Mouse (Mus musculus): ENCODE measurements around the gene Ptprr. TPM values are rescaled to one million over a fixed set of nuclear protein-coding genes. Genes with fewer than 3 reads are reported as not detected.

Ptprr gene
- polyA plus RNA-seq, 1 experiment, result not detected

- TF ChIP-seq POLR2A (IDR thresholded peaks at IDR 0.05; ENCODE audit: insufficient read depth, low read depth, low read length), result no peak
- TF ChIP-seq CTCF (IDR thresholded peaks at IDR 0.05; ENCODE audit: insufficient read depth, low read depth, low read length), result no peak
- 33% methylated on average over 3 of the region's 3 CpGs for WGBS
- Histone ChIP-seq H3K4me1 (ENCODE audit: control insufficient read depth, insufficient read depth, low read length) (no peaks in the 10 kb centered on the region), H3K4me3 (ENCODE audit: insufficient read depth, low read depth, low read length) (no peak overlapping the region), H3K27ac (ENCODE audit: insufficient read depth, low read depth, low read length) (no peak overlapping the region)
These were observed 194.1 kb downstream of the Ptprr start for GRCm38 (mm10) chr10:116212127-116212526.

GRCm38 (mm10) chr10:116220336-116221118, 202.5 kb downstream of the Ptprr start:
- TF ChIP-seq POLR2A (IDR thresholded peaks at IDR 0.05; ENCODE audit: insufficient read depth, low read depth, low read length) (no peak), CTCF (IDR thresholded peaks at IDR 0.05; ENCODE audit: insufficient read depth, low read depth, low read length) (no peak)
- no peak overlapping the region for H3K27ac ChIP-seq (ENCODE audit: insufficient read depth, low read depth, low read length)
- 79% methylated on average over 12 of the region's 12 CpGs for WGBS
- H3K4me3 ChIP-seq (ENCODE audit: insufficient read depth, low read depth, low read length), result no peak overlapping the region
- H3K4me1 ChIP-seq (ENCODE audit: control insufficient read depth, insufficient read depth, low read length), result no peaks in the 10 kb centered on the region

GRCm38 (mm10) chr10:116235299-116235698, 217.3 kb downstream of the Ptprr start:
- 72% methylated on average over 5 of the region's 5 CpGs for WGBS
- TF ChIP-seq POLR2A (IDR thresholded peaks at IDR 0.05; ENCODE audit: insufficient read depth, low read depth, low read length), result no peak
- TF ChIP-seq CTCF (IDR thresholded peaks at IDR 0.05; ENCODE audit: insufficient read depth, low read depth, low read length), result no peak
- Histone ChIP-seq H3K4me1 (ENCODE audit: control insufficient read depth, insufficient read depth, low read length) (no peaks in the 10 kb centered on the region), H3K4me3 (ENCODE audit: insufficient read depth, low read depth, low read length) (no peak overlapping the region), H3K27ac (ENCODE audit: insufficient read depth, low read depth, low read length) (no peak overlapping the region)

GRCm38 (mm10) chr10:116242200-116242599, 224.2 kb downstream of the Ptprr start:
- 47% methylated on average over 7 of the region's 7 CpGs for WGBS
- no peak overlapping the region for H3K4me3 ChIP-seq (ENCODE audit: insufficient read depth, low read depth, low read length)
- TF ChIP-seq CTCF (IDR thresholded peaks at IDR 0.05; ENCODE audit: insufficient read depth, low read depth, low read length) (no peak), POLR2A (IDR thresholded peaks at IDR 0.05; ENCODE audit: insufficient read depth, low read depth, low read length) (no peak)
- no peaks in the 10 kb centered on the region for H3K4me1 ChIP-seq (ENCODE audit: control insufficient read depth, insufficient read depth, low read length)
- H3K27ac ChIP-seq (ENCODE audit: insufficient read depth, low read depth, low read length), result no peak overlapping the region

- Histone ChIP-seq H3K27ac (ENCODE audit: insufficient read depth, low read depth, low read length) (no peak overlapping the region), H3K4me1 (ENCODE audit: control insufficient read depth, insufficient read depth, low read length) (no peaks in the 10 kb centered on the region), H3K4me3 (ENCODE audit: insufficient read depth, low read depth, low read length) (no peak overlapping the region)
- no peak for TF ChIP-seq CTCF (IDR thresholded peaks at IDR 0.05; ENCODE audit: insufficient read depth, low read depth, low read length)
- WGBS, result 76% methylated on average over 7 of the region's 7 CpGs
These were observed 225.4 kb downstream of the Ptprr start for GRCm38 (mm10) chr10:116243373-116243772.

- Histone ChIP-seq H3K4me1 (ENCODE audit: control insufficient read depth, insufficient read depth, low read length) (no peaks in the 10 kb centered on the region), H3K27ac (ENCODE audit: insufficient read depth, low read depth, low read length) (no peak overlapping the region), H3K4me3 (ENCODE audit: insufficient read depth, low read depth, low read length) (no peak overlapping the region)
- TF ChIP-seq CTCF (IDR thresholded peaks at IDR 0.05; ENCODE audit: insufficient read depth, low read depth, low read length), result no peak
- TF ChIP-seq POLR2A (IDR thresholded peaks at IDR 0.05; ENCODE audit: insufficient read depth, low read depth, low read length), result no peak
- 73% methylated on average over 2 of the region's 2 CpGs for WGBS
These were observed 227.6 kb downstream of the Ptprr start for GRCm38 (mm10) chr10:116245632-116246031.

- Histone ChIP-seq H3K4me3 (ENCODE audit: insufficient read depth, low read depth, low read length) (no peak overlapping the region), H3K27ac (ENCODE audit: insufficient read depth, low read depth, low read length) (no peak overlapping the region), H3K4me1 (ENCODE audit: control insufficient read depth, insufficient read depth, low read length) (peaks cover 2% of the 10 kb centered on the region; the same call in 1 of the 2 replicates)
- no peak for TF ChIP-seq CTCF (IDR thresholded peaks at IDR 0.05; ENCODE audit: insufficient read depth, low read depth, low read length)
- TF ChIP-seq POLR2A (IDR thresholded peaks at IDR 0.05; ENCODE audit: insufficient read depth, low read depth, low read length), result no peak
- 70% methylated on average over 7 of the region's 7 CpGs for WGBS
These were observed 234.7 kb downstream of the Ptprr start for GRCm38 (mm10) chr10:116252668-116253067.

GRCm38 (mm10) chr10:116253972-116254371, 236.0 kb downstream of the Ptprr start:
- no peak overlapping the region for H3K4me3 ChIP-seq (ENCODE audit: insufficient read depth, low read depth, low read length)
- H3K4me1 ChIP-seq (ENCODE audit: control insufficient read depth, insufficient read depth, low read length), result peaks cover 7% of the 10 kb centered on the region; the same call in 1 of the 2 replicates
- WGBS, result 84% methylated on average over 6 of the region's 6 CpGs
- no peak overlapping the region for H3K27ac ChIP-seq (ENCODE audit: insufficient read depth, low read depth, low read length)
- TF ChIP-seq CTCF (IDR thresholded peaks at IDR 0.05; ENCODE audit: insufficient read depth, low read depth, low read length), result no peak
- TF ChIP-seq POLR2A (IDR thresholded peaks at IDR 0.05; ENCODE audit: insufficient read depth, low read depth, low read length), result no peak

- 68% methylated on average over 4 of the region's 4 CpGs for WGBS
- H3K4me3 ChIP-seq (ENCODE audit: insufficient read depth, low read depth, low read length), result no peak overlapping the region
- H3K27ac ChIP-seq (ENCODE audit: insufficient read depth, low read depth, low read length), result 0 out of 2 replicates have a peak overlapping the region, but pooled peaks have one; percentile 21
- peaks cover 22% of the 10 kb centered on the region for H3K4me1 ChIP-seq (ENCODE audit: control insufficient read depth, insufficient read depth, low read length)
- TF ChIP-seq POLR2A (IDR thresholded peaks at IDR 0.05; ENCODE audit: insufficient read depth, low read depth, low read length), result no peak
- TF ChIP-seq CTCF (IDR thresholded peaks at IDR 0.05; ENCODE audit: insufficient read depth, low read depth, low read length), result no peak
These were observed 241.3 kb downstream of the Ptprr start for GRCm38 (mm10) chr10:116259298-116259697.
